ENCODE assay signal across 19 mouse cellular contexts in the genomic region with DNA sequence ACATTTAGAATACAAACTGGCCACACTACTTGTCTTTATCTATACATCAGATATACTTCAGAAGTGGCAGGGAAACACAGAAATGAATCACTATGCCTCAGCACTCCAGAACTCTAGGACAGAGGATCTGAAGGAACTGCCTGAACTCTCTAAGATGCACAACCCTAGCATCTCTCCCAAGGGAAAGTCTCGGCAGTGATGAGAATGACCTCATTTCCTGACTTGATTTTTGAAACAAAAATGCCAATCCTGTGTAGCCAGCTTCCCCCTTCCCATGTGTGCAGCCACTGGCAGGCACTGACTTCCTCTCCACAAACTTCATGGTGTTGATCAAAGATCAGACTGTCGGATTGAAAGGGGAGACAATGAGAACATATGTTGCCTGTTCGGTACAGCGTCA.
DNase-seq lines count a peak whose midpoint lies in the region; ATAC-seq and TF ChIP-seq lines count a peak whose summit lies in the region.
"Had no signal": no experiment of that assay in that cellular context is flagged by ENCODE, and none has a peak within 500 bp of the region (broad histone marks: within the 10 kb centered on the region; RNA-seq: fewer than 3 reads in every experiment).

No protein-coding gene starts in this region.

- TF ChIP-seq POLR2A in CH12.LX (IDR thresholded peaks at IDR 0.05; ENCODE audit: low read depth, low read length), result no peak

- peaks cover 0 to 12% of the 10 kb centered on the region in 2 experiments for H3K36me3 ChIP-seq in CH12.LX (replicated peaks in 1 of 2; ENCODE audit: control insufficient read depth in 1 of 2, insufficient read depth in 1 of 2, low read length in 1 of 2)
- no peaks in the 10 kb centered on the region for H3K36me3 ChIP-seq in hindbrain, postnatal 0 days (ENCODE audit: insufficient read depth, low read length)
- H3K36me3 ChIP-seq in midbrain, embryonic 16.5 days (ENCODE audit: control insufficient read depth, insufficient read depth, low read length), result no peaks in the 10 kb centered on the region
- H3K36me3 ChIP-seq: forebrain, embryonic 12.5 days; midbrain, embryonic 13.5 days; neural tube, embryonic 15.5 days; stomach, embryonic 15.5 days had no signal

- no peak overlapping the region for H3K9ac ChIP-seq in CH12.LX (ENCODE audit: insufficient read depth, low read depth)
- no peak overlapping the region for H3K9ac ChIP-seq in hindbrain, postnatal 0 days (replicated peaks; ENCODE audit: low read length)
- H3K9ac ChIP-seq in midbrain, embryonic 16.5 days (ENCODE audit: low read depth, low read length), result no peak overlapping the region
- H3K9ac ChIP-seq: forebrain, embryonic 12.5 days; liver, embryonic 14.5 days; midbrain, embryonic 13.5 days; neural tube, embryonic 15.5 days; stomach, embryonic 15.5 days had no signal

- no peaks in the 10 kb centered on the region for H3K27me3 ChIP-seq in CH12.LX (replicated peaks)
- H3K27me3 ChIP-seq in hindbrain, postnatal 0 days (ENCODE audit: insufficient read depth, low read length), result no peaks in the 10 kb centered on the region
- no peaks in the 10 kb centered on the region for H3K27me3 ChIP-seq in midbrain, embryonic 16.5 days (ENCODE audit: control insufficient read depth, insufficient read depth, low read depth, low read length)
- H3K27me3 ChIP-seq: forebrain, embryonic 12.5 days; midbrain, embryonic 13.5 days; neural tube, embryonic 15.5 days; stomach, embryonic 15.5 days had no signal

- in situ Hi-C loops in CH12.LX (cut with MboI; ENCODE audit: low pct_ligation_motif_present, low pct_unique_long_range_greater_than_20kb, low sequenced_read_pairs), result no loop called here

- H3K9me3 ChIP-seq in CH12.LX (replicated peaks; ENCODE audit: low read length), result no peaks in the 10 kb centered on the region
- H3K9me3 ChIP-seq in hindbrain, postnatal 0 days (ENCODE audit: low read length), result no peaks in the 10 kb centered on the region
- H3K9me3 ChIP-seq in midbrain, embryonic 16.5 days (replicated peaks; ENCODE audit: control insufficient read depth, low read length, poor library complexity, severe bottlenecking), result no peaks in the 10 kb centered on the region
- H3K9me3 ChIP-seq: forebrain, embryonic 12.5 days; midbrain, embryonic 13.5 days; neural tube, embryonic 15.5 days; stomach, embryonic 15.5 days had no signal

- no peak for TF ChIP-seq RAD21 in CH12.LX (IDR thresholded peaks at IDR 0.05; ENCODE audit: low read depth, low read length)

- dilution Hi-C loops in CH12.LX (cut with MboI; ENCODE audit: extremely low pct_ligation_motif_present, extremely low pct_unique_long_range_greater_than_20kb, low sequenced_read_pairs), result no loop called here

- no peaks in the 10 kb centered on the region for H3K79me2 ChIP-seq in CH12.LX (replicated peaks; ENCODE audit: control insufficient read depth, extremely low read depth, insufficient read depth, poor library complexity, severe bottlenecking)

- no peak for TF ChIP-seq EP300 in CH12.LX (IDR thresholded peaks at IDR 0.05; ENCODE audit: low read length)

- no peak for ATAC-seq in hindbrain, postnatal 0 days
- ATAC-seq in midbrain, embryonic 16.5 days, result no peak
- ATAC-seq: hindbrain, embryonic 16.5 days; intestine, postnatal 0 days; midbrain, embryonic 13.5 days had no signal

- intact Hi-C loops in heart, postnatal 25 days (cut with DNase I), result no loop called here

- no peak overlapping the region for H3K27ac ChIP-seq in CH12.LX (ENCODE audit: insufficient read depth, low read depth)
- H3K27ac ChIP-seq in hindbrain, postnatal 0 days, result no peak overlapping the region
- H3K27ac ChIP-seq in midbrain, embryonic 16.5 days (ENCODE audit: low read length), result no peak overlapping the region
- H3K27ac ChIP-seq: forebrain, embryonic 12.5 days; liver, embryonic 14.5 days; midbrain, embryonic 13.5 days; neural tube, embryonic 15.5 days; stomach, embryonic 15.5 days had no signal

- no peak overlapping the region for H3K4me3 ChIP-seq in CH12.LX (replicated peaks in 1 of 3; ENCODE audit: low read depth in 2 of 3, low read length in 2 of 3, poor library complexity in 1 of 3)
- H3K4me3 ChIP-seq in hindbrain, postnatal 0 days (ENCODE audit: low read length), result no peak overlapping the region
- H3K4me3 ChIP-seq in midbrain, embryonic 16.5 days (ENCODE audit: low read depth, low read length), result no peak overlapping the region
- H3K4me3 ChIP-seq: forebrain, embryonic 12.5 days; midbrain, embryonic 13.5 days; neural tube, embryonic 15.5 days; stomach, embryonic 15.5 days had no signal

- TF ChIP-seq CTCF in CH12.LX (conservative IDR thresholded peaks at IDR 0.05 in 1 of 2, IDR thresholded peaks at IDR 0.05 in 1 of 2; ENCODE audit: low read depth in 2 of 2, low read length in 2 of 2), result no peak
- no peak for TF ChIP-seq CTCF in hindbrain, postnatal 0 days (IDR thresholded peaks at IDR 0.05; ENCODE audit: low read depth)

- peaks cover 7 to 54% of the 10 kb centered on the region in 2 experiments for H3K4me1 ChIP-seq in CH12.LX (ENCODE audit: control insufficient read depth in 1 of 2, insufficient read depth in 2 of 2)
- peaks cover 4% of the 10 kb centered on the region; the same call in 1 of the 2 replicates for H3K4me1 ChIP-seq in hindbrain, postnatal 0 days (ENCODE audit: insufficient read depth, low read length)
- peaks cover 9% of the 10 kb centered on the region; the same call in 1 of the 2 replicates for H3K4me1 ChIP-seq in midbrain, embryonic 16.5 days (ENCODE audit: control insufficient read depth, insufficient read depth, low read length)

- DNase-seq in embryo, embryonic 10.5 days (ENCODE audit: low spot score), result peak; percentile 7
- no peak for DNase-seq in embryo, embryonic 11 days
- DNase-seq in heart, postnatal 4 days, result peak; percentile 11
- no peak for DNase-seq in heart, postnatal 25 days (ENCODE audit: low spot score)
- peak; percentile 48 for DNase-seq in CH12.LX (ENCODE audit: extremely low read depth)
- peak; percentile 33 for DNase-seq in lung, postnatal 10 days
- DNase-seq in hindbrain, postnatal 0 days (ENCODE audit: low spot score), result no peak
- DNase-seq: cerebellum, adult 9-11 months; gastrocnemius, postnatal 36 days; spleen, adult 18-20 months; thymus, adult 18-20 months had no signal

- 58% methylated on average over 4 of the region's 4 CpGs for WGBS in hindbrain, postnatal 0 days
- 61% methylated on average over 4 of the region's 4 CpGs for WGBS in midbrain, embryonic 16.5 days

- no peak overlapping the region for H3K4me2 ChIP-seq in CH12.LX (ENCODE audit: insufficient read depth, low read depth, poor library complexity, severe bottlenecking)
- no peak overlapping the region for H3K4me2 ChIP-seq in hindbrain, postnatal 0 days (ENCODE audit: low read depth, low read length)
- H3K4me2 ChIP-seq in midbrain, embryonic 16.5 days (ENCODE audit: low read length), result no peak overlapping the region
- H3K4me2 ChIP-seq: forebrain, embryonic 12.5 days; midbrain, embryonic 13.5 days; neural tube, embryonic 15.5 days; stomach, embryonic 15.5 days had no signal

TF ChIP-seq in CH12.LX, 34 proteins besides CTCF, POLR2A, EP300 and RAD21:
- TF ChIP-seq MAZ (IDR thresholded peaks at IDR 0.05; ENCODE audit: low read depth, low read length), result no peak
- TF ChIP-seq TCF12 (IDR thresholded peaks at IDR 0.05; ENCODE audit: low read depth, low read length), result no peak
- TF ChIP-seq ZKSCAN1 (IDR thresholded peaks at IDR 0.05; ENCODE audit: borderline replicate concordance, low read depth, low read length), result no peak
- TF ChIP-seq NRF1 (IDR thresholded peaks at IDR 0.05; ENCODE audit: low read depth, low read length), result no peak
- TF ChIP-seq GABPA (IDR thresholded peaks at IDR 0.05; ENCODE audit: insufficient replicate concordance, low read depth, low read length), result no peak
- TF ChIP-seq E2F4 (IDR thresholded peaks at IDR 0.05; ENCODE audit: insufficient replicate concordance, low read depth, low read length), result no peak
- no peak; the same call in 1 of the 2 replicates for TF ChIP-seq JUN (IDR thresholded peaks at IDR 0.05; ENCODE audit: insufficient read depth, low read depth, low read length)
- TF ChIP-seq CHD1 (IDR thresholded peaks at IDR 0.05; ENCODE audit: low read depth, low read length), result no peak
- TF ChIP-seq BHLHE40 (IDR thresholded peaks at IDR 0.05; ENCODE audit: low read depth, low read length), result no peak
- TF ChIP-seq PAX5 (IDR thresholded peaks at IDR 0.05; ENCODE audit: low read length), result no peak
- TF ChIP-seq ELF1 (IDR thresholded peaks at IDR 0.05; ENCODE audit: low read depth, low read length), result no peak
- no peak for TF ChIP-seq RCOR1 (conservative IDR thresholded peaks at IDR 0.05; ENCODE audit: low read depth, low read length)
- no peak for TF ChIP-seq UBTF (IDR thresholded peaks at IDR 0.05; ENCODE audit: low read depth, low read length)
- no peak for TF ChIP-seq ZC3H11A (IDR thresholded peaks at IDR 0.05; ENCODE audit: low read depth, low read length)
- TF ChIP-seq ETS1 (conservative IDR thresholded peaks at IDR 0.05; ENCODE audit: low read depth, low read length), result no peak
- TF ChIP-seq JUND (conservative IDR thresholded peaks at IDR 0.05; ENCODE audit: low read depth, low read length), result no peak
- no peak for TF ChIP-seq MYC (IDR thresholded peaks at IDR 0.05; ENCODE audit: low read depth, low read length)
- TF ChIP-seq KAT2A (IDR thresholded peaks at IDR 0.05; ENCODE audit: insufficient replicate concordance, low read length), result no peak
- TF ChIP-seq SMC3 (IDR thresholded peaks at IDR 0.05; ENCODE audit: low read depth, low read length), result no peak
- TF ChIP-seq HCFC1 (IDR thresholded peaks at IDR 0.05; ENCODE audit: low read depth, low read length), result no peak

Comparison
In these comparisons a context has a peak if more than half of its experiments do, and no peak if none do; other contexts are left out.
1. DNase-seq: peak in embryo, embryonic 10.5 days (single experiment), heart, postnatal 4 days (single experiment), CH12.LX (single experiment) and lung, postnatal 10 days (single experiment); none in embryo, embryonic 11 days (single experiment), heart, postnatal 25 days (single experiment) and hindbrain, postnatal 0 days (single experiment).